Mouse (Mus musculus): ENCODE results near the gene Hoxa10. TPM values are rescaled to one million over a fixed set of nuclear protein-coding genes. Genes with fewer than 3 reads are reported as not detected.
A peak's percentile ranks its signal among the peaks of the same experiment; 100 is the strongest.

Hoxa10 gene
- polyA plus RNA-seq, 1 experiment: not detected

GRCm38 (mm10) chr6:52218643-52219215 lies 21.9 kb downstream of the Hoxa10 start:
- no peaks in the 10 kb centered on the region for H3K9me3 ChIP-seq (replicated peaks; ENCODE audit: control insufficient read depth, insufficient read depth, low read length, poor library complexity, severe bottlenecking)
- H3K27me3 ChIP-seq (ENCODE audit: control insufficient read depth, insufficient read depth, low read length, poor library complexity, severe bottlenecking): peaks cover 53% of the 10 kb centered on the region
- no peak overlapping the region for H3K4me3 ChIP-seq (ENCODE audit: low read depth, low read length)
- H3K4me1 ChIP-seq (ENCODE audit: control insufficient read depth, insufficient read depth, low read length): no peaks in the 10 kb centered on the region
- TF ChIP-seq POLR2A (IDR thresholded peaks at IDR 0.05; ENCODE audit: insufficient read depth, low read length): no peak
- TF ChIP-seq EP300 (IDR thresholded peaks at IDR 0.05; ENCODE audit: insufficient read depth, low read depth, low read length): no peak
- H3K9ac ChIP-seq (ENCODE audit: low read depth, poor library complexity, severe bottlenecking): no peak overlapping the region
- H3K27ac ChIP-seq (ENCODE audit: insufficient read depth, low read length): no peak overlapping the region
- no peaks in the 10 kb centered on the region for H3K36me3 ChIP-seq (ENCODE audit: control insufficient read depth, insufficient read depth, low read length, poor library complexity, severe bottlenecking)

DNA sequence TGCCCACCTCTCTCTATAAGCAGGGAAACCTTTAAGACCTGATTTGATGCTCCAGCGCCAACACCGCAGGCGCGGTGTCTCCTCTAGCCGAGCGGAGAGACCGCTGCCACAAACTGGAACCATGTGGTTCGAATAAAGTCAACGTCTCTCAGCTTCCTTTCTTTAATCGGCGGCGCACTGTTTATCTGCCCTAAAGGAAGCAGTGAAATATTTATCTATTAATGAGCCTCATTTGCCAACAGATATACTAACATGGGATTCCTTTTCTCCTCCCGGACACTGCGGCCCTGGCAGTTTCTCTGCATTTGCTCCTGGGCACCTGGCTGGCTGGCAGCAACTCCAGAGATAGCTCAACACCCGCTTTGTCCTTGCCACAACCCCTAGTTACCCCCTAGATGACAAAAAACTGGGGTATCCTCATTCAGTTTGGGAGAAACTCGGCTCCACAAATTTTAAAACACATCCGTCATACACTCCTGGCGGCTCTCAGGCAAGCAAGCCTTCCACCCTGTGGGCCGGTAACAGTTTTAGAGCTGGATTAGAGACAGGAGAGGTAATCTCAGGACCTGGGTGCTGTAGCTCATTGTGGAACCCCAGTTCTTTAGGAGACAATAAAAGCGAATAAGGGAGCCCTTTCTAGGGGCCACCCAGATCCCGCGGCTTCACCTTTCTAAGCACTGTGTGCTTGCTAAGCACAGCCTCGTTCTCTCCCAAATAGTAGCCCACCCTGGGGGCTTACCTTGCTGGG lies 22.6 kb downstream of the Hoxa10 start:
- H3K9ac ChIP-seq (ENCODE audit: low read depth, poor library complexity, severe bottlenecking): peak overlapping the region; percentile 34; the same call in 1 of the 2 replicates
- H3K36me3 ChIP-seq (ENCODE audit: control insufficient read depth, insufficient read depth, low read length, poor library complexity, severe bottlenecking): no peaks in the 10 kb centered on the region
- H3K4me1 ChIP-seq (ENCODE audit: control insufficient read depth, insufficient read depth, low read length): no peaks in the 10 kb centered on the region
- no peaks in the 10 kb centered on the region for H3K9me3 ChIP-seq (replicated peaks; ENCODE audit: control insufficient read depth, insufficient read depth, low read length, poor library complexity, severe bottlenecking)
- no peak overlapping the region for H3K27ac ChIP-seq (ENCODE audit: insufficient read depth, low read length)
- no peak for TF ChIP-seq POLR2A (IDR thresholded peaks at IDR 0.05; ENCODE audit: insufficient read depth, low read length)
- no peak for TF ChIP-seq EP300 (IDR thresholded peaks at IDR 0.05; ENCODE audit: insufficient read depth, low read depth, low read length)
- no peak for TF ChIP-seq CTCF (IDR thresholded peaks at IDR 0.05; ENCODE audit: low read depth, low read length)
- peaks cover 59% of the 10 kb centered on the region for H3K27me3 ChIP-seq (ENCODE audit: control insufficient read depth, insufficient read depth, low read length, poor library complexity, severe bottlenecking)
- H3K4me3 ChIP-seq (ENCODE audit: low read depth, low read length): peak overlapping the region; percentile 28

DNA sequence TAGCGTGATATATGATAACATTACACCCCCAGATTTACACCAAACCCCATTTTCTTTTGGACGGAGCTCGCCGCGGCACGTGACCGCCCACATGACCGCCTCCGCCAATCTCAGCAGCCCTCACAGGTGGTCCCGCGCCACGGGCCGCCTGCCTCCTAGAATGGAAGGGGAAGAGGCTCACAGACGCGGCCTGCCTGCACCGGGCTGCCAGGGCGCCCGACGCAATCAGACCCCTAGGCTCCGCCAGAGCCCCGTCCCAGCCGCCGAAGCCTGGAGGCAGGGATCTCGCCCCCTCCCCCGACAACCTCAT lies 23.2 kb downstream of the Hoxa10 start:
- TF ChIP-seq EP300 (IDR thresholded peaks at IDR 0.05; ENCODE audit: insufficient read depth, low read depth, low read length): no peak
- TF ChIP-seq POLR2A (IDR thresholded peaks at IDR 0.05; ENCODE audit: insufficient read depth, low read length): no peak
- no peak for TF ChIP-seq CTCF (IDR thresholded peaks at IDR 0.05; ENCODE audit: low read depth, low read length)

GRCm38 (mm10) chr6:52216691-52217458 lies 23.8 kb downstream of the Hoxa10 start:
- no peak overlapping the region for H3K27ac ChIP-seq (ENCODE audit: insufficient read depth, low read length)
- TF ChIP-seq CTCF (IDR thresholded peaks at IDR 0.05; ENCODE audit: low read depth, low read length) (no peak), POLR2A (IDR thresholded peaks at IDR 0.05; ENCODE audit: insufficient read depth, low read length) (no peak), EP300 (IDR thresholded peaks at IDR 0.05; ENCODE audit: insufficient read depth, low read depth, low read length) (no peak)
- H3K36me3 ChIP-seq (ENCODE audit: control insufficient read depth, insufficient read depth, low read length, poor library complexity, severe bottlenecking): no peaks in the 10 kb centered on the region
- H3K4me1 ChIP-seq (ENCODE audit: control insufficient read depth, insufficient read depth, low read length): no peaks in the 10 kb centered on the region
- no peaks in the 10 kb centered on the region for H3K9me3 ChIP-seq (replicated peaks; ENCODE audit: control insufficient read depth, insufficient read depth, low read length, poor library complexity, severe bottlenecking)
- peak overlapping the region; percentile 50 for H3K9ac ChIP-seq (ENCODE audit: low read depth, poor library complexity, severe bottlenecking)
- H3K27me3 ChIP-seq (ENCODE audit: control insufficient read depth, insufficient read depth, low read length, poor library complexity, severe bottlenecking): peaks cover 57% of the 10 kb centered on the region
- H3K4me3 ChIP-seq (ENCODE audit: low read depth, low read length): peak overlapping the region; percentile 28

More for the DNA sequence above, 23.2 kb downstream of the Hoxa10 start:
- no peak overlapping the region for H3K27ac ChIP-seq (ENCODE audit: insufficient read depth, low read length)
- peak overlapping the region; percentile 50; the same call in 1 of the 2 replicates for H3K9ac ChIP-seq (ENCODE audit: low read depth, poor library complexity, severe bottlenecking)
- no peaks in the 10 kb centered on the region for H3K36me3 ChIP-seq (ENCODE audit: control insufficient read depth, insufficient read depth, low read length, poor library complexity, severe bottlenecking)
- no peaks in the 10 kb centered on the region for H3K9me3 ChIP-seq (replicated peaks; ENCODE audit: control insufficient read depth, insufficient read depth, low read length, poor library complexity, severe bottlenecking)
- H3K4me3 ChIP-seq (ENCODE audit: low read depth, low read length): peak overlapping the region; percentile 28
- H3K27me3 ChIP-seq (ENCODE audit: control insufficient read depth, insufficient read depth, low read length, poor library complexity, severe bottlenecking): peaks cover 58% of the 10 kb centered on the region
- H3K4me1 ChIP-seq (ENCODE audit: control insufficient read depth, insufficient read depth, low read length): no peaks in the 10 kb centered on the region

- no peaks in the 10 kb centered on the region for H3K36me3 ChIP-seq (ENCODE audit: control insufficient read depth, insufficient read depth, low read length, poor library complexity, severe bottlenecking)
- H3K4me3 ChIP-seq (ENCODE audit: low read depth, low read length): no peak overlapping the region
- no peaks in the 10 kb centered on the region for H3K9me3 ChIP-seq (replicated peaks; ENCODE audit: control insufficient read depth, insufficient read depth, low read length, poor library complexity, severe bottlenecking)
- H3K9ac ChIP-seq (ENCODE audit: low read depth, poor library complexity, severe bottlenecking): no peak overlapping the region
- TF ChIP-seq EP300 (IDR thresholded peaks at IDR 0.05; ENCODE audit: insufficient read depth, low read depth, low read length): no peak
- no peak for TF ChIP-seq CTCF (IDR thresholded peaks at IDR 0.05; ENCODE audit: low read depth, low read length)
- TF ChIP-seq POLR2A (IDR thresholded peaks at IDR 0.05; ENCODE audit: insufficient read depth, low read length): no peak
- H3K27me3 ChIP-seq (ENCODE audit: control insufficient read depth, insufficient read depth, low read length, poor library complexity, severe bottlenecking): peaks cover 57% of the 10 kb centered on the region
- no peaks in the 10 kb centered on the region for H3K4me1 ChIP-seq (ENCODE audit: control insufficient read depth, insufficient read depth, low read length)
- no peak overlapping the region for H3K27ac ChIP-seq (ENCODE audit: insufficient read depth, low read length)
These were observed 24.7 kb downstream of the Hoxa10 start for GRCm38 (mm10) chr6:52215771-52216535.

All from ES-Bruce4 (cell line).